Mouse (Mus musculus): ENCODE data around the gene Zfp451.

DNA sequence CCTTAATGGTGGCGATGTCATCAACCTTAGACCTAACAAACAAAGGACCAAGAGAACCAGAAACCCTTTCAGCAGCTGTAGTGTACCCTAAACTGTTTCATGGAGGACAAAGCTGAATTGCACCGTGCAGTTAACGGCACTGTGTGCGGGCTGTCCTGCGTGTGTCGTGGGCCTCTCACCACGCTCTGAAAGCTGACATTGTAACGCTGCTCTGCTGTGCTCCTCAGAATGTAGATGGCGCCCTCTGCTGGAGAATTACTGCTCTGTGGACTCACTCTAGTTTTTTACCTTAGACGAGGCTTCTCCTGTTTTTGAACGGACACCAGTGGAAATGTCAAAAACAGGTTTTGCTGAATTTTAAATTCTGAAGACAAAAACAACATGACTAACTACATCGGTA, 75.1 kb downstream of the Zfp451 start:
- no peak for TF ChIP-seq ELF1 (IDR thresholded peaks at IDR 0.05; ENCODE audit: low read depth, low read length)
- TF ChIP-seq HCFC1 (IDR thresholded peaks at IDR 0.05; ENCODE audit: low read depth, low read length): no peak
- peak; percentile 80 to 87 (median 81) for TF ChIP-seq CTCF (IDR thresholded peaks at IDR 0.05 in 2 of 3, conservative IDR thresholded peaks at IDR 0.05 in 1 of 3; ENCODE audit: control insufficient read depth in 1 of 3, insufficient read depth in 1 of 3, low read depth in 2 of 3, low read length in 3 of 3, poor library complexity in 1 of 3, severe bottlenecking in 1 of 3)
- no peak for TF ChIP-seq GABPA (IDR thresholded peaks at IDR 0.05; ENCODE audit: low read depth, low read length)
- no peak for TF ChIP-seq USF1 (IDR thresholded peaks at IDR 0.05; ENCODE audit: low read depth, low read length)
- peak; percentile 75 for TF ChIP-seq SMC3 (IDR thresholded peaks at IDR 0.05; ENCODE audit: low read depth, low read length)
- no peak for TF ChIP-seq TBP (IDR thresholded peaks at IDR 0.05; ENCODE audit: low read depth, low read length)
- TF ChIP-seq MAZ (IDR thresholded peaks at IDR 0.05; ENCODE audit: low read depth, low read length): no peak
- no peak for TF ChIP-seq MAFK (IDR thresholded peaks at IDR 0.05; ENCODE audit: borderline replicate concordance, low read depth, low read length)
- no peak for TF ChIP-seq RCOR1 (IDR thresholded peaks at IDR 0.05; ENCODE audit: low read depth, low read length)
- TF ChIP-seq ZNF384 (IDR thresholded peaks at IDR 0.05; ENCODE audit: low read depth, low read length): 0 out of 2 replicates have a peak, but pooled peaks have one; percentile 38
- TF ChIP-seq CHD2 (IDR thresholded peaks at IDR 0.05; ENCODE audit: low read length): no peak
- no peak for TF ChIP-seq GATA1 (IDR thresholded peaks at IDR 0.05; ENCODE audit: low read depth, low read length)
- no peak for TF ChIP-seq EP300 (IDR thresholded peaks at IDR 0.05; ENCODE audit: low read depth in 1 of 2, low read length in 2 of 2)
